Comparison of ENCODE assay signal across 8 mouse cellular contexts in the genomic region with DNA sequence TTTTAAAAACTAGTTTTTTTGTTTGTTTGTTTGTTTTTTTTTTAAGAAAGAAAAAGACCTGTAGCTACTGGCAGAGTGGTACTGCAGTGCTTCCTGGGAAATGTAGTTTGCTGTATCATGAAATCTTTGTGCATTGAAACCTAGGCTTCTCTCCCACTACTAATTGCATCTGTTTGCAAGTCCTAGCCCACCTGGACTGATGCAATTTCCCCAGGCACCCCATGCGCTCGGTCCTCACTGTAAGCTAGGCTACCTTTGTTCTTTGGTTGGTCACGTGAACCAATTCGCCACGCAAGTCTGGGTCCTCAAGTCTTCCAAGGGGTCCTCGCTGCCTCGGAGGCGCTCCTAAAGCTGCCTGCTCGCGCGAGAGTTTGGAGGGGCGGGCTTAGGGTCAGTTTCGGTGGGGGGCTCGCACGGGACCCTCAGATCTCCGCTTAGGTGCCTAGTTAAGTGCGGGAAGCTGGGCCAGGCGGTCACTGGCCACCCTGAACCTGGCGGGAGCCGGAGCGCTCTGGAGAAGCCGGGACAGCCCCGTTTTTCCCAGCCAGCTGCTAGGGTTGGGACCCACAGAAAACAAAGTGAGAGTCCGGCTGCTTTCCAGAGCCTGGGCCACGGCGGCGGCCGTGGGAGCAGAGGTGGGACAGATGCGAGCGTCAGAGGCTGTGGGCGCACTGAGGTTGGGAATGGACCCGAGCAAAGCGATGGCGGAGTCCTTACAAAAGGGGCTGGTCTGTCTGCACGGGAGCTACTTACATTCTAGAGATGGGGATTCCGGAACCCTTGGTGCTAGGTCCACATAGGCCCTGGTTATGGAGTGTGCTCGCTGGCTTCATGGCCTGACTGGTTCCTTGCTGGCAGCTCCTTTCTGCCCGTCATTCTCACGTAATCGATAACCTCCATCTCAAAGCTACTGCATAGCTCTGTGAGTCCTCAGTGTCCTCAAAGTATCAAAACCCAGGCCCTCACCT. TPM values are rescaled to one million over a fixed set of nuclear protein-coding genes. Genes with fewer than 3 reads are reported as not detected.
DNase-seq lines count a peak whose midpoint lies in the region; ATAC-seq and TF ChIP-seq lines count a peak whose summit lies in the region.

Gene Cnpy2 (plus strand): TSS at position 319 of the 968 bp plus-strand sequence.

- peak; percentile 94 for DNase-seq in NIH3T3 (ENCODE audit: low read depth)
- DNase-seq in cerebellum, postnatal 14 days = peak; percentile 87 to 88
- peak; percentile 81 to 83 for DNase-seq in frontal cortex, postnatal 14 days (ENCODE audit: low spot score in 2 of 2)
- DNase-seq in layer of hippocampus, postnatal 10 days (ENCODE audit: low spot score in 2 of 2) = peak; percentile 85 to 88
- peak; percentile 93 for DNase-seq in lung, postnatal 0 days (ENCODE audit: low spot score)
- peak; percentile 78 for DNase-seq in ovary, postnatal 10 days (ENCODE audit: low spot score)
- peak; percentile 90 for DNase-seq in thymus, postnatal 0 days (ENCODE audit: low spot score)

- H3K9me3 ChIP-seq in hindbrain, embryonic 12.5 days (replicated peaks) = no peaks in the 10 kb centered on the region
- no peaks in the 10 kb centered on the region for H3K9me3 ChIP-seq in lung, postnatal 0 days (ENCODE audit: low read length)

- H3K4me3 ChIP-seq in hindbrain, embryonic 12.5 days = peak within 1 kb of the TSS; percentile 60
- H3K4me3 ChIP-seq in lung, postnatal 0 days (ENCODE audit: low read depth, low read length) = peak within 1 kb of the TSS; percentile 88

- peak within 1 kb of the TSS; percentile 82 for H3K9ac ChIP-seq in hindbrain, embryonic 12.5 days
- peak within 1 kb of the TSS; percentile 98 for H3K9ac ChIP-seq in lung, postnatal 0 days (replicated peaks; ENCODE audit: low read depth)

- under 1% methylated on average over 38 of the region's 40 CpGs for WGBS in hindbrain, embryonic 12.5 days
- WGBS in lung, postnatal 0 days = 1% methylated on average over 40 of the region's 40 CpGs

- H3K4me1 ChIP-seq in hindbrain, embryonic 12.5 days = peaks cover 17% of the 10 kb centered on the region
- H3K4me1 ChIP-seq in lung, postnatal 0 days (ENCODE audit: insufficient read depth, low read depth, low read length) = peaks cover 8% of the 10 kb centered on the region

- H3K36me3 ChIP-seq in hindbrain, embryonic 12.5 days = peaks cover 50% of the 10 kb centered on the region
- H3K36me3 ChIP-seq in lung, postnatal 0 days (ENCODE audit: insufficient read depth, low read length) = peaks cover 21% of the 10 kb centered on the region

- no peaks in the 10 kb centered on the region for H3K27me3 ChIP-seq in hindbrain, embryonic 12.5 days
- no peaks in the 10 kb centered on the region for H3K27me3 ChIP-seq in lung, postnatal 0 days (replicated peaks; ENCODE audit: insufficient read depth, low read length)

- H3K4me2 ChIP-seq in hindbrain, embryonic 12.5 days (replicated peaks) = peak within 1 kb of the TSS; percentile 76
- H3K4me2 ChIP-seq in lung, postnatal 0 days (replicated peaks; ENCODE audit: low read depth, low read length) = peak within 1 kb of the TSS; percentile 67

- peak within 1 kb of the TSS; percentile 95 for H3K27ac ChIP-seq in hindbrain, embryonic 12.5 days
- peak within 1 kb of the TSS; percentile 94 for H3K27ac ChIP-seq in lung, postnatal 0 days (ENCODE audit: low read length)

- TF ChIP-seq EP300 in lung, postnatal 0 days (IDR thresholded peaks at IDR 0.05) = peak; percentile 55

- peak; percentile 97 for ATAC-seq in hindbrain, embryonic 12.5 days (ENCODE audit: low FRiP score)
- peak; percentile 94 for ATAC-seq in lung, postnatal 0 days

- TF ChIP-seq CTCF in lung, postnatal 0 days (IDR thresholded peaks at IDR 0.05) = no peak

RNA-seq across cellular contexts. Expression of gene Cnpy2, which starts in this region (rescaled TPM):
- polyA plus RNA-seq in hindbrain, embryonic 12.5 days (2016; fragmentation: Nextera tagmentation; extraction: Ambion mirVana) = 242 and 244 TPM in 2 replicates
- total RNA-seq in layer of hippocampus, postnatal 10 days (2021) = 10 to 100 TPM; 75.5 to 78.5 TPM
- 243 and 244 TPM in 2 replicates for polyA plus RNA-seq in lung, postnatal 0 days (2015; fragmentation: Nextera tagmentation; extraction: Ambion mirVana)
- 223 and 247 TPM in 2 replicates for polyA plus RNA-seq in thymus, postnatal 0 days (2015; fragmentation: Nextera tagmentation; extraction: Ambion mirVana)

Comparison
In these comparisons a context has a peak if more than half of its experiments do, and no peak if none do; other contexts are left out.
1. Peak in every context shown above with its lines: DNase-seq, ATAC-seq, H3K4me3 ChIP-seq and H3K27ac ChIP-seq.